Mouse (Mus musculus) bone marrow, adult 2 months (tissue): ENCODE results near the gene Csnk1e. TPM values are rescaled to one million over a fixed set of nuclear protein-coding genes. Genes with fewer than 3 reads are reported as not detected.

ENCODE experiments used
- H3K27ac ChIP-seq: fragments of 200-500 bp; 2 replicates; pipeline ENCODE4 v1.5.1; 2012; ENCODE audit warnings: low read depth, mild to moderate bottlenecking, control low read depth, inconsistent platforms, low read length; ENCODE audit not compliant: control insufficient read depth, poor library complexity, insufficient read depth
- H3K4me1 ChIP-seq: fragments of 200-500 bp; 2 replicates; pipeline ENCODE4 v1.6.1; 2011; ENCODE audit warnings: low read length; ENCODE audit not compliant: control insufficient read depth, insufficient read depth
- H3K4me3 ChIP-seq: fragments of 200-500 bp; replicated peaks from 2 replicates; pipeline ENCODE3; 2011; ENCODE audit warnings: mild to moderate bottlenecking, low read depth, low read length, control low read depth; ENCODE audit not compliant: control insufficient read depth
- CTCF ChIP-seq: fragments of 200-500 bp; IDR thresholded peaks from 2 replicates; pipeline ENCODE4 v1.5.1; 2011; ENCODE audit warnings: low read length, control low read depth; ENCODE audit not compliant: control insufficient read depth, insufficient read depth
- POLR2A ChIP-seq: fragments of 200-500 bp; IDR thresholded peaks from 2 replicates; pipeline ENCODE4 v1.6.1; 2011; ENCODE audit warnings: low read depth, mild to moderate bottlenecking, control low read depth, low read length, borderline replicate concordance; ENCODE audit not compliant: control insufficient read depth
- WGBS: fragments of 180-500 bp; shearing (Covaris S2); methylation state at CpG from one replicate; pipeline ENCODE4 v1.1.7; 2018; 5-methylcytosine and 5-hydroxymethylcytosine counted together
- polyA plus RNA-seq: library from polyadenylated mRNA; stranded (reverse); fragments of >200 nt; gene quantifications from 2 replicates; pipeline ENCODE4 v1.2.4, GENCODE M21; 2011; ENCODE audit warnings: low replicate concordance; ENCODE audit not compliant: missing spikeins, insufficient read depth, insufficient read length

Csnk1e gene
- polyA plus RNA-seq, 1 experiment = 34.2 TPM

- TF ChIP-seq POLR2A = no peak
- TF ChIP-seq CTCF = no peak
- peak overlapping the region; percentile 17; the same call in 1 of the 2 replicates for H3K27ac ChIP-seq
Observed at GRCm38 (mm10) chr15:79413201-79413600, 42.2 kb downstream of the Csnk1e start.

GRCm38 (mm10) chr15:79411363-79412065 is 43.9 kb downstream of the Csnk1e start:
- peak; percentile 61 for TF ChIP-seq CTCF
- TF ChIP-seq POLR2A = no peak
- H3K4me3 ChIP-seq = no peak overlapping the region
- H3K4me1 ChIP-seq = peaks cover 8% of the 10 kb centered on the region
- H3K27ac ChIP-seq = no peak overlapping the region
- WGBS = 64% methylated on average over 10 of the region's 10 CpGs

More at GRCm38 (mm10) chr15:79413201-79413600, 42.2 kb downstream of the Csnk1e start:
- WGBS = 86% methylated on average over 3 of the region's 3 CpGs
- Histone ChIP-seq H3K4me1 (peaks cover 6% of the 10 kb centered on the region), H3K4me3 (no peak overlapping the region)

- TF ChIP-seq CTCF (no peak), POLR2A (no peak)
- 3% methylated on average over 4 of the region's 4 CpGs for WGBS
- Histone ChIP-seq H3K4me3 (peak overlapping the region; percentile 8), H3K4me1 (peaks cover 8% of the 10 kb centered on the region), H3K27ac (peak overlapping the region; percentile 83)
Observed at GRCm38 (mm10) chr15:79409077-79409573, 46.2 kb downstream of the Csnk1e start.

GRCm38 (mm10) chr15:79406564-79406963 is 48.8 kb downstream of the Csnk1e start:
- Histone ChIP-seq H3K27ac (no peak overlapping the region), H3K4me3 (no peak overlapping the region), H3K4me1 (peaks cover 8% of the 10 kb centered on the region)
- no peak for TF ChIP-seq CTCF
- TF ChIP-seq POLR2A = no peak
- WGBS = 78% methylated on average over 4 of the region's 4 CpGs

DNA sequence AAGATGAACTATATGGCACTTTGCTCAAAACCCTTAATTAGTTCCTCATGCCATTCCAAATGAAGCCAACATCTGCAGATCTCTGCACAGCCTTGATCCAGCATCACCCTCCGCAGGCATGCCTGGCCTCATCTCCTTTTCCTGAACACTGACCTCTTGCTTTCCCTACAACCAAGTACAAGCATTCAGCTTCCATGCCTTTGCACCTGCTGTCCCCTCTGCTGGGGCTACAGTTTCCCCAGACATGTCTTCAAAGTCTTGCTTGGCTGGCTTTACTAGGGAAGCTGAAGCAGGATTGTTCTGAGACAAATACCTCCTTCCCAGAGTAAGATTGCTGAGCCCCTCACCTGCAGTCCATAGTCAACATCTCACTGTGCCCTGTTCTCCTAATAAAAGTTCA is 51.1 kb downstream of the Csnk1e start:
- Histone ChIP-seq H3K4me3 (no peak overlapping the region), H3K4me1 (peaks cover 10% of the 10 kb centered on the region), H3K27ac (no peak overlapping the region)
- 67% methylated on average over 1 of the region's 1 CpGs for WGBS
- TF ChIP-seq POLR2A (no peak), CTCF (no peak)

DNA sequence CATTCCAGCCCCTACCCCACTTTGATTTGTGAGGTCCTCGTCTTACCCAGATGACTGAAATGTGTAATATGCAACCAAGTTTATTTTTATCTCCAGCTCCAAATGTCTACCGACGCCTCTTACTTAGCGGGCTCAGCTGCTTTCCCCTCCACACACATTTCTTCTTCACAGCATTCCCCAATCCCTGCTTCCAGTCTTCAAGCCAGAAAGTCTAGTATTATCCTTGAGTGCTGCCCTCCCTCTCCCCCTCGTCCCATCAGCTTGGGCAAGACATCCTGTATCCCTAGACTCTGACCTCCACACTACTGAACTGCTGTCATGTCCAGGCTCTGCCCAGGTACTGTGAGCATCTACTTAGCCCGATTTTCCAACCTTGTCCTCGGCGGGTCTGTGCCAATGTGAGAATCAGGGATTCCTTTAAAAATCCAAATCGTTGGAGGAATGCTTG is 51.6 kb downstream of the Csnk1e start:
- Histone ChIP-seq H3K4me3 (peak overlapping the region; percentile 77), H3K27ac (peak overlapping the region; percentile 66; the same call in 1 of the 2 replicates), H3K4me1 (peaks cover 10% of the 10 kb centered on the region)
- 13% methylated on average over 9 of the region's 9 CpGs for WGBS
- TF ChIP-seq POLR2A = no peak
- no peak for TF ChIP-seq CTCF

GRCm38 (mm10) chr15:79402836-79403762 is 52.3 kb downstream of the Csnk1e start, which contains the start of gene Tmem184b:
Gene Tmem184b, minus strand, starts transcription at chr15:79403569.
- H3K4me1 ChIP-seq = peaks cover 6% of the 10 kb centered on the region
- peak within 1 kb of the TSS; percentile 66 for H3K27ac ChIP-seq
- TF ChIP-seq POLR2A (peak; percentile 61; the same call in 1 of the 2 replicates), CTCF (no peak)
- 1% methylated on average over 88 of the region's 90 CpGs for WGBS
- peak within 1 kb of the TSS; percentile 79 for H3K4me3 ChIP-seq

DNA sequence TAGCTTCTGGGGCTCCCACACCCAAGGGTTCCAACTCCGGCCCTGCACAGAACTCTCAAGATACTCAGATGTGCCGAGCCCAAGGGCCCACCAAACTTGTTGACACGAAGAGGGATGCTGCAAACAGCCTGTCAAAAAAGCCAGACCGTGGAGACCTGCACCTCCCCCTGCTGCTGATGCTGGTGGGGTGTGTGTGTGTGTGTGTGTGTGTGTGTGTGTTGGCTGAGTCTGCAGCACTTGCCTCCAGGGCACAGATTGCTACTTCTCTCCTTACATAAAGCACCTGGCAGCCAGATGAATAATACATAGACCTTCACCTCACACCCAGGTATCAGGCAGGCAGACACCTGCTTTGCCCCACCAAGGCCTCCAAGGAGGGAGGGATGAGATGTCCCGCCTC is 53.2 kb downstream of the Csnk1e start:
- H3K4me1 ChIP-seq = peaks cover 6% of the 10 kb centered on the region
- TF ChIP-seq POLR2A = no peak
- TF ChIP-seq CTCF = no peak
- WGBS = 38% methylated on average over 5 of the region's 5 CpGs

More for the DNA sequence above, 53.2 kb downstream of the Csnk1e start:
- H3K4me3 ChIP-seq = peak overlapping the region; percentile 79
- H3K27ac ChIP-seq = no peak overlapping the region
